Mouse (Mus musculus): ENCODE results near the gene Gm11634. TPM values are rescaled to one million over a fixed set of nuclear protein-coding genes. Genes with fewer than 3 reads are reported as not detected.

The Gm11634 gene
- total RNA-seq, 2 experiments from 2014 or later, result not detected

DNA sequence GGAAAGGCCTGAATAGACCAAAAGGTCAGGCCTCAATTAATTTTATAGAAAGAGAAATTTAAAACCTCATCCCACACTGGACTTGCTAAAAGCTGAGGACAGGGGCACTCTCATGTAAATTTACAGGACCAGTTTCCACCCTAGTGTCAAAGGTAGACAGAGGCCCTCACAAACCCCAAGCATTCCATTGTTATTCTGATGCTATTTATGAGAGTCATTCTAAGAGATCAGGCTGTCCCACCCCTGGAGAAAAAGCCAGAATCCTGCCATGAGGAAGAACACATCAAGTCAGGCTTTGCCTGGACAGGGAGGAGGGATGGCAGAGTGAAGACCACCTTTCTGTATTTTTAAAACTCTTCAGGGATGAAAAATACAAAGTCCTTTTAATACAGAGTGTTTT lies 50.5 kb downstream of the Gm11634 start:
- intact Hi-C loops (cut with DNase I), result no loop called here
- no peak for DNase-seq (ENCODE audit: extremely low spot score in 1 of 2, low spot score in 2 of 2)
- no peak overlapping the region for H3K27ac ChIP-seq
- no peak overlapping the region for H3K4me3 ChIP-seq
- TF ChIP-seq CTCF (IDR thresholded peaks at IDR 0.05), result no peak

DNA sequence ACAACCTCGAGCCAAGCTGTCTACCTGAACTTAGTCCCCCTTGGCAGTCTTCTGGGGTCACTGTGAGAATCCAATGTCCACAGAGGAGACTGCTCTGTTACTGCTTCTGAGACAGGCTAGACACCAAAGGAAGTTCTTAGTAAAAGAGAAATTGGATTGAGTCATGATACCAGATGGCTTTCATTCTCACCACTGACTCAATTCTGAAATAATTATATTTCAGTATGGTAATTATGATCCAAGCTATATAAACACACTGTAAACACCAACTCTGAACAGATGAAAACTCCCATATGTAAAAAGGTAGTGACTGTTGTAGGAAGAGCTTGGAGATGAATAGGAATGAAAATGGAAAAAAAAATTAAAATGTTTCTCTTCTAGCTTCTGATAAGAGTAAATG lies 54.9 kb downstream of the Gm11634 start:
- no peak for TF ChIP-seq CTCF (IDR thresholded peaks at IDR 0.05)
- intact Hi-C loops (cut with DNase I), result no loop called here
- Histone ChIP-seq H3K27ac (no peak overlapping the region), H3K4me3 (no peak overlapping the region)
- DNase-seq (ENCODE audit: extremely low spot score in 1 of 2, low spot score in 2 of 2), result no peak

Other genes starting within 250 kb of the Gm11634 start
- gene G6pc, start 231.7 kb downstream of the Gm11634 start, total RNA-seq (2021), result not detected
- gene Aarsd1, start 181.6 kb downstream of the Gm11634 start, total RNA-seq (2021), result 10 to 100 TPM; 43.8 to 47.1 TPM
- 1 to 10 TPM; 7.1 to 9.9 TPM for gene Gm27029, start 174.5 kb downstream of the Gm11634 start, total RNA-seq (2021)
- 10 to 100 TPM; 37.2 to 44.0 TPM for gene Rundc1, start 174.2 kb downstream of the Gm11634 start, total RNA-seq (2021)
- 1 to 10 TPM; 2.3 to 4.2 TPM for gene Ptges3l, start 173.9 kb downstream of the Gm11634 start, total RNA-seq (2021)
- 10 to 100 TPM; 31.5 to 34.7 TPM for gene Rpl27, start 157.0 kb downstream of the Gm11634 start, total RNA-seq (2021)
- gene Ifi35, start 150.8 kb downstream of the Gm11634 start, total RNA-seq (2021), result 1 to 10 TPM; 2.4 to 3.2 TPM
- gene Rnd2, start 134.3 kb downstream of the Gm11634 start, total RNA-seq (2021), result 100 to 1,000 TPM; 141 to 159 TPM
- 10 to 100 TPM; 33.4 to 36.8 TPM for gene Vat1, start 133.0 kb downstream of the Gm11634 start, total RNA-seq (2021)
- under 1 TPM; 0.61 to 0.70 TPM for gene Brca1, start 47.3 kb downstream of the Gm11634 start, total RNA-seq (2021)
- 100 to 1,000 TPM; 136 to 137 TPM for gene Nbr1, start 47.1 kb downstream of the Gm11634 start, total RNA-seq (2021)
- 1 to 10 TPM; 1.3 to 1.9 TPM for gene Tmem106a, start 17.0 kb downstream of the Gm11634 start, total RNA-seq (2021)
- 1 to 10 TPM; 7.8 to 9.5 TPM for gene Rdm1, start 27.9 kb upstream of the Gm11634 start, total RNA-seq (2021)
- 10 to 100 TPM; 33.5 to 50.4 TPM for gene Arl4d, start 66.3 kb upstream of the Gm11634 start, total RNA-seq (2021)
- gene Dhx8, start 133.7 kb upstream of the Gm11634 start, total RNA-seq (2021), result 10 to 100 TPM; 36.8 to 39.3 TPM
- 10 to 100 TPM; 14.1 to 18.6 TPM for gene Etv4, start 186.1 kb upstream of the Gm11634 start, total RNA-seq (2021)

Measured in left cerebral cortex, adult 2 months (tissue).